Mouse (Mus musculus): ENCODE results near the gene Tmcc2. TPM values are rescaled to one million over a fixed set of nuclear protein-coding genes. Genes with fewer than 3 reads are reported as not detected.

Gene Tmcc2
- polyA plus RNA-seq, 1 experiment, result 26.7 TPM

- Histone ChIP-seq H3K4me1 (peaks cover 38% of the 10 kb centered on the region), H3K27me3 (replicated peaks) (peaks cover 49% of the 10 kb centered on the region), H3K36me3 (replicated peaks; ENCODE audit: low read length) (no peaks in the 10 kb centered on the region), H3K9me3 (peaks cover 13% of the 10 kb centered on the region), H3K4me3 (replicated peaks) (no peak overlapping the region)
- no peak for TF ChIP-seq GATA1 (IDR thresholded peaks at IDR 0.05; ENCODE audit: borderline replicate concordance, low read length)
- no peak for TF ChIP-seq FLI1 (IDR thresholded peaks at IDR 0.05; ENCODE audit: low read length)
Observed at GRCm38 (mm10) chr1:132346951-132347350, 44.1 kb downstream of the Tmcc2 start.

GRCm38 (mm10) chr1:132346134-132346851 is 44.8 kb downstream of the Tmcc2 start:
- TF ChIP-seq GATA1 (IDR thresholded peaks at IDR 0.05; ENCODE audit: borderline replicate concordance, low read length) (no peak), FLI1 (IDR thresholded peaks at IDR 0.05; ENCODE audit: low read length) (no peak)
- H3K27me3 ChIP-seq (replicated peaks), result peaks cover 45% of the 10 kb centered on the region
- H3K9me3 ChIP-seq, result peaks cover 13% of the 10 kb centered on the region
- no peak overlapping the region for H3K4me3 ChIP-seq (replicated peaks)
- peaks cover 45% of the 10 kb centered on the region for H3K4me1 ChIP-seq
- no peaks in the 10 kb centered on the region for H3K36me3 ChIP-seq (replicated peaks; ENCODE audit: low read length)

GRCm38 (mm10) chr1:132345514-132345913 is 45.6 kb downstream of the Tmcc2 start:
- no peaks in the 10 kb centered on the region for H3K36me3 ChIP-seq (replicated peaks; ENCODE audit: low read length)
- peaks cover 6% of the 10 kb centered on the region for H3K9me3 ChIP-seq
- H3K27me3 ChIP-seq (replicated peaks), result peaks cover 39% of the 10 kb centered on the region
- peaks cover 53% of the 10 kb centered on the region for H3K4me1 ChIP-seq
- no peak for TF ChIP-seq FLI1 (IDR thresholded peaks at IDR 0.05; ENCODE audit: low read length)
- no peak for TF ChIP-seq GATA1 (IDR thresholded peaks at IDR 0.05; ENCODE audit: borderline replicate concordance, low read length)
- H3K4me3 ChIP-seq (replicated peaks), result no peak overlapping the region

GRCm38 (mm10) chr1:132343656-132344055 is 47.4 kb downstream of the Tmcc2 start:
- Histone ChIP-seq H3K4me1 (peaks cover 57% of the 10 kb centered on the region), H3K36me3 (replicated peaks; ENCODE audit: low read length) (no peaks in the 10 kb centered on the region), H3K4me3 (replicated peaks) (no peak overlapping the region), H3K27me3 (replicated peaks) (peaks cover 39% of the 10 kb centered on the region), H3K9me3 (no peaks in the 10 kb centered on the region)
- TF ChIP-seq FLI1 (IDR thresholded peaks at IDR 0.05; ENCODE audit: low read length) (no peak), GATA1 (IDR thresholded peaks at IDR 0.05; ENCODE audit: borderline replicate concordance, low read length) (no peak)

- no peak for TF ChIP-seq GATA1 (IDR thresholded peaks at IDR 0.05; ENCODE audit: borderline replicate concordance, low read length)
- no peak for TF ChIP-seq FLI1 (IDR thresholded peaks at IDR 0.05; ENCODE audit: low read length)
- Histone ChIP-seq H3K9me3 (no peaks in the 10 kb centered on the region), H3K4me3 (replicated peaks) (no peak overlapping the region), H3K4me1 (peaks cover 57% of the 10 kb centered on the region), H3K27me3 (replicated peaks) (peaks cover 39% of the 10 kb centered on the region), H3K36me3 (replicated peaks; ENCODE audit: low read length) (no peaks in the 10 kb centered on the region)
Observed at GRCm38 (mm10) chr1:132343191-132343590, 47.9 kb downstream of the Tmcc2 start.

GRCm38 (mm10) chr1:132342518-132342917 is 48.6 kb downstream of the Tmcc2 start:
- Histone ChIP-seq H3K36me3 (replicated peaks; ENCODE audit: low read length) (no peaks in the 10 kb centered on the region), H3K4me1 (peaks cover 60% of the 10 kb centered on the region), H3K9me3 (no peaks in the 10 kb centered on the region), H3K4me3 (replicated peaks) (peak overlapping the region; percentile 57), H3K27me3 (replicated peaks) (peaks cover 35% of the 10 kb centered on the region)
- TF ChIP-seq FLI1 (IDR thresholded peaks at IDR 0.05; ENCODE audit: low read length) (no peak), GATA1 (IDR thresholded peaks at IDR 0.05; ENCODE audit: borderline replicate concordance, low read length) (no peak)

- Histone ChIP-seq H3K4me1 (peaks cover 65% of the 10 kb centered on the region), H3K4me3 (replicated peaks) (peak overlapping the region; percentile 76), H3K36me3 (replicated peaks; ENCODE audit: low read length) (no peaks in the 10 kb centered on the region), H3K27me3 (replicated peaks) (peaks cover 37% of the 10 kb centered on the region), H3K9me3 (no peaks in the 10 kb centered on the region)
- TF ChIP-seq GATA1 (IDR thresholded peaks at IDR 0.05; ENCODE audit: borderline replicate concordance, low read length), result no peak
- 0 out of 2 replicates have a peak, but pooled peaks have one; percentile 25 for TF ChIP-seq FLI1 (IDR thresholded peaks at IDR 0.05; ENCODE audit: low read length)
Observed at GRCm38 (mm10) chr1:132341731-132342501, 49.2 kb downstream of the Tmcc2 start.

GRCm38 (mm10) chr1:132338027-132338660 is 52.9 kb downstream of the Tmcc2 start:
- Histone ChIP-seq H3K9me3 (no peaks in the 10 kb centered on the region), H3K4me3 (replicated peaks) (no peak overlapping the region), H3K36me3 (replicated peaks; ENCODE audit: low read length) (no peaks in the 10 kb centered on the region), H3K4me1 (peaks cover 74% of the 10 kb centered on the region), H3K27me3 (replicated peaks) (peaks cover 46% of the 10 kb centered on the region)
- TF ChIP-seq FLI1 (IDR thresholded peaks at IDR 0.05; ENCODE audit: low read length) (no peak), GATA1 (IDR thresholded peaks at IDR 0.05; ENCODE audit: borderline replicate concordance, low read length) (no peak)

GRCm38 (mm10) chr1:132336921-132337320 is 54.2 kb downstream of the Tmcc2 start:
- Histone ChIP-seq H3K27me3 (replicated peaks) (peaks cover 55% of the 10 kb centered on the region), H3K36me3 (replicated peaks; ENCODE audit: low read length) (peaks cover 8% of the 10 kb centered on the region), H3K4me3 (replicated peaks) (no peak overlapping the region), H3K4me1 (peaks cover 64% of the 10 kb centered on the region), H3K9me3 (no peaks in the 10 kb centered on the region)
- TF ChIP-seq GATA1 (IDR thresholded peaks at IDR 0.05; ENCODE audit: borderline replicate concordance, low read length), result no peak
- TF ChIP-seq FLI1 (IDR thresholded peaks at IDR 0.05; ENCODE audit: low read length), result no peak
